Mouse (Mus musculus): ENCODE results near the gene Hs1bp3. TPM values are rescaled to one million over a fixed set of nuclear protein-coding genes. Genes with fewer than 3 reads are reported as not detected.

The Hs1bp3 gene
- 7.9 TPM for total RNA-seq (2023)

DNA sequence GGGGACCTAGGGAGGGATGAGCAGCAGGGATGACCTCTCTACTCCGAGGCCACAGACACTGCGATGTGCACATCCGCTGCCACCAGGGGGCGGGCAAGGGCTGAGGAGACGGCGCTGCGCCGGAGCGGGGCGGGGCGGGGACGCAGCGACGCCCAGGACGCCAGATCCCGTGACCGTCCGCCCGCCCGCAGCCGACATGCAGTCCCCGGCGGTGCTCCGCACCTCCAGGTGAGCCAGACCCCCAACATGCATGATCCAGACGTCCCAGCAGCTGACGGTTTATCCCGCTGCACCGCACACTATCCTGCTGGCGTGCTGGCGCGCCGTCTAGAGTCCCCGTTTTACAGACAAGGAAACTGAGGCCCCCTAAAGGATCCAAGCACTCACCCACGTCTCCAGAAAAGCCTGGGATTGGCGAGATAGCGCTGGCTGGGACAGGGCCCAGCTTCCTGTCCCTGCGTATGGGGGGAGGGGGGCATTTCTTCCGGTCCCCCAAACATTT, at the start of gene Hs1bp3:
Hs1bp3 (plus strand) TSS at position 163 of the 502 bp plus-strand sequence.

DNA sequence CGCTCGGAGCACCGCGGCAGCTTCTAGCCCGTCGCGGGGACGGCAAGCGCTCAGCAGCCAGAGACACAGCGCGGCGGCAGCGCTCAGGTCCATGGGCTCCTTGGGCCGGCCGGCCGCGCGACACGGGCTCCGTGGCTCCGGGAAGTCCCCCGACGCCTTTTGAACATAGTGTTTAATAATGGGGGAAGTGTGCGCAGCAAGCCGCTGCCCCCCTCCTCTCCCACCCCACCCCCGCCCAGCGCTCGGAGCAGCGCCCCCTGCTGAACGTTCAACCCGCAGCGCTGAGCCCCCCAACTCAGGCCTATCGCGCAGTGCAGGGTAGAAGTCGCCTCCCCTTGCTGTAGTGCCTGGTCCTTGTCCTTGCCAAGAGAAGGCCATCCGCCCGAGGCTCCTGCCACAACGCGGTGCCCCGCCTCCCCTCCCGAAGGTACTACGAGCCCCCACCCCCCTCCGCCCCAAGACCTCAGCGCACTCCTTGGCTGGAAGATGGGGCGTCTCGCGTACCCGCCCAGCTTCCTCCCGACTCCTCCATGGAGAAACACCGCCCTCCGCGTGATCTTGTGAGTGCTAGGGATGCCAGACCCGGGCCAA, 11.3 kb upstream of the Hs1bp3 start, which contains the start of gene Gdf7:
Gdf7 (minus strand) TSS at position 114 of the 591 bp plus-strand sequence.

Other genes starting within 250 kb of the Hs1bp3 start
- gene Ldah, start 105.3 kb upstream of the Hs1bp3 start, total RNA-seq (2023): 44.1 TPM
- not detected for gene Gdf7, start 11.5 kb upstream of the Hs1bp3 start, total RNA-seq (2023)
- 134 TPM for gene Rhob, start 186.6 kb downstream of the Hs1bp3 start, total RNA-seq (2023)